Mouse (Mus musculus): ENCODE measurements around the gene Gm28230. TPM values are rescaled to one million over a fixed set of nuclear protein-coding genes. Genes with fewer than 3 reads are reported as not detected.

Gene Gm28230
- total RNA-seq, 2 experiments from 2014 or later = not detected

DNA sequence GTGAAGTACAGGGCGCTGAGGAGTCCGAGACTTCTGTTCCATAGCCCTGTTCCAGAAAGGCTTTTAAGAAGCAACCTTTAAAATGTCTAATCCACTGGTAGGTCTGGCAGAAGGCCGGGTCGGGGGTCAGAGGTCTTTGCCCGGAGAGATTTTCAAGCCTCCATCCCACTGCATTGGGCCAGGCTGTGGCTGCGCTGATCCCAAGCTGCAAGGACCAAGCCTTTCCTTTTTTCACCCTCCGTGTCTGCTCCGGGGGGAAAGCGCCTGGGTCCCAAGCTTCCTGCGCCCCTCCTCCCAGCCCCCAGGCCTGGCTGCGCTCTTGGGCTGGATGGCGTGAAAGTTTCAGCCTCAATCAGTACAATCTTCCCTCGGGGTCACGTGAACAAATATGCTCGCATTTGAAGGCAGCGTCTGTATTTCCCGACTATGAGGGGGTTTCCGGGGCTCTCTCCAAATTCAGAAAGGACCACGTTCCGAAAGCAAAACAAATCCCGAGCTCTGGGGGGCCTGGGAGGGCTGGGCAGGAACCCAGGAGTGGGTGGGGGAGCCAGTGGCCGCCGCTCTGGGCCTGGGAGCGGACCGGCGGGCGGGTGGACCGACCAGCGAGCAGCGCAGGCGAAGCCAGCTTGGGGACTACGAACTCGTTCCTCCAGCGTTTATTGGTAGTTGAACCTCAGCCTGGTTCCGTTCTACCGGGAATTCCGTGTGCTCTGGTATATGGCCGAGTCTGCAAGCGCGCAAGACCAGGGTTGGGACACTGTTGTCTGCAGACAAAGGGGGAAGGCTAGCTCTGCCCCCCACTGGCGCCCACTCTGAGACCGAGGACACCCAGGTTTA, 9.5 kb downstream of the Gm28230 start:
- no peak for ATAC-seq (replicated peaks; ENCODE audit: low FRiP score, low TSS enrichment, poor library complexity, severe bottlenecking)

- ATAC-seq (replicated peaks; ENCODE audit: low FRiP score, low TSS enrichment, poor library complexity, severe bottlenecking) = no peak
Observed at GRCm38 (mm10) chr2:74736688-74737577, 10.4 kb downstream of the Gm28230 start.

- ATAC-seq (replicated peaks; ENCODE audit: low FRiP score, low TSS enrichment, poor library complexity, severe bottlenecking) = no peak
Observed at GRCm38 (mm10) chr2:74737578-74738070, 11.1 kb downstream of the Gm28230 start.

GRCm38 (mm10) chr2:74738623-74739475, 12.3 kb downstream of the Gm28230 start:
- ATAC-seq (replicated peaks; ENCODE audit: low FRiP score, low TSS enrichment, poor library complexity, severe bottlenecking) = no peak

DNA sequence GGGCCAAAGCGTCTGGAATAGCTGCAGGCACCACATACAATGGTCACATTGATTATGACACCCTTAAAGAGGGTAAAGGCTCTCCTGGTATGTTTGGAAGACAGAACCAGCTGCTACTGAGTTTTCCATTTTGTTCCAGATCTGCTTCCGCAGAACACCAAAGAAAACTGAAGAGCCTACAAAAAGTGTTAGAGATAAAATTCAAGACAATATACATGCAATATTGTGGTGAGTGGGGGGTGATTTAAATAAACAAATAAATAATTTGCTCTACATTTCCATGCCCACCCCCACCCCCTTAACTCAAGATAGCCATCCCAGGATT, 12.9 kb downstream of the Gm28230 start:
- ATAC-seq (replicated peaks; ENCODE audit: low FRiP score, low TSS enrichment, poor library complexity, severe bottlenecking) = no peak

DNA sequence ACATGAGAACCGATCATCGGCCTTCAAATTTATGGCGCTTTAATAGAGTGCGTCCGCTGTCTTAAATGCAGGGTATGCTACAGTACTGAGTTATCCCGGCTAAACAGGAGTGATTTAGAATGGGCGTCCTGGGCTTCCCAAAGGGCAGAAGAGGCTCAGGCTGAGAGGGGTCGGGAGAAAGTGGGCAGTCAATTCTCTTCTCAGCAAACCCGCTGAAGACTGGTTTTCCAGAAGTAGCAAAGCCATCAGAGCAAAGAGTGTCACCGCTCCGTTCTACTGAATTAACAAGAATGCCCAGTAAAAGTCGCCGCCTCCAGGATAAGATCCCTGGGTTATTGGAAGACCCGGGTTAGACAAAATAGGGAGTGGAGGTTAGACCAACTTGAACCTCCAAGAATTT, 13.3 kb downstream of the Gm28230 start:
- ATAC-seq (replicated peaks; ENCODE audit: low FRiP score, low TSS enrichment, poor library complexity, severe bottlenecking) = no peak

DNA sequence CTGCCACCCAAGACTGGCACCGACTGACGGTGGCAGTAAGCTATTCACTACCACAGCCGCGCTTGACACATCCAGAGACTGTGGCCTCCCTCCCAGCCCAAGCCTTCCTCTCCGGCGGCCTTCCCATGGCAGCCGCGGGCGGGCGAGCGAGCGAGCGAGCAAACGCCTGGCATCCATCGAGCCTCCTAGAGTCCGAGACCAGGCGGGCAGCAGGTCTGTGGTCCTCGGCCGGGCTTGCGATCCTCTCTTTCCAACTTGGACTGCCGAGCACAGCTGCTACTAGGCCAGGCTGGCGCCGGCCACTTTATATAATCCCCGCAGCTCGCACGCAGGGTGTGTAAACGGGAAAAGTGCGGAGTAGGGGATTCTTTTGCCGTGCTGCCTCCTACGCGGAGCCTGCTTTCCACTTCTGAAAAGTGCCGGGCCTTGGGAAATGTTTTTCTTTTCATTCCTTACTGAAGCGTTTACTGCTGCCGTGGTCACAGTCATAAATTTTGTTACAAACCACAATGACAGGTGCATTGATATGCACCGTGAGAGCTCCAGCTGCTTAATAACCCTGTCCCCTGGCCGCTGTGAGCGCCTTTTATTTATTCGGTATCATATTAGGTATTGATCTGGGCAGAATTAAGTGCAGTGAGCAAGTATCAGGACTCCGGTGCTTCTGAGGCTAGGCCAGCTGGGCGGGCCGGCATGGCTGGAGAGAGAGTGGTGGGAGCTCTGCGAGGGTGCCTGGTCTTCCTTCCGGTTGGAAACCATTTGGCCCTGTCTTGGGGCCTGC, 14.0 kb downstream of the Gm28230 start:
- ATAC-seq (replicated peaks; ENCODE audit: low FRiP score, low TSS enrichment, poor library complexity, severe bottlenecking) = 0 out of 2 replicates have a peak, but pooled peaks have one; percentile 9

DNA sequence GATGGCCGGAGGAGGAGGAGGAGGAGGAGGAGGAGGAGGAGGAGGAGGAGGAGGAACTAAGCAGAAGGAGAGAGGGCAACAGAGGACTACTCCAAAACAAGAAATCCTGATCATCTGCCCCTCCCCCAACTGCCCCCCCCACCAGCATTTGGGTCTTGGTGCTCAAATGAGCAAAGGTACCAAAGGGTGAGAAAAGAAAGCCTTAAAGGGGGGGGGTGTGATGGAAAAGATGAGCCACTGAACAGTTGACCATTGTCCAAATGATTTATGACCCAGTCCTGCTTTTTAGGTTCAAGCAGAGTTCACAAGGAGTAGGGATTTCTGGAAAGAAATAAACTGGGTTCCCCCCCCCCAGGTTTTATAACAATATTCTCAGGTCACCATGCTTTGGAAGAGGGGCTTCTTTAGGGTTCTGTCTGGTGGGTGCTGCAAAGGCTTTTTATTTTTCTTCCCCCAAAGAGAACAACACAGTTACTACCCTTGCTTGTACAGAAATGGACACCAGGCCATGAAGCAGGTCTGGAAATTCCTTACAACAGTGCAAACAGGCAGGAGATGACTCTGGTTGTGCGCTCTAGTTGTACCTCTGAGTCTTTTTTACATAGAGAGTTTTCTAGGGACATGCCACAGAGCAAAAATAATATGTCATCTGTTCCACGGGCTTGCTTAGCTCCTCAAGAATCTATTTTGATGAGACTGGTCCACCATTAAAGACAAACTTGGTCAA, 14.9 kb downstream of the Gm28230 start:
- no peak for ATAC-seq (replicated peaks; ENCODE audit: low FRiP score, low TSS enrichment, poor library complexity, severe bottlenecking)

DNA sequence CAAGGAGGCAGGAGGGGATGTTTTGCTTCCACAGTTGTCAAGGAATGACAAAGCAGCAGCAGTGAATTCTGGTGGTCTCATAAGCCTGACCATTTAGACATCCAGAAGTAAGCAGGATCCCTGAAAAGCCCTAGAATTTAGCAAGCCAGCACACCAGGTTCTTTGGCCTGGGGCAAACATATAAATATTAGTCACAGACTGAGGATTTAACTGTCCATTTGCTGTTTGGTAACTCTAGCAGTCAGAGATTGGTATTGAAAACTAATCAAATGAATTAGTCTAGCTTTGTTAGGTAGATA, 15.4 kb downstream of the Gm28230 start:
- ATAC-seq (replicated peaks; ENCODE audit: low FRiP score, low TSS enrichment, poor library complexity, severe bottlenecking) = no peak

GRCm38 (mm10) chr2:74745540-74746297, 19.2 kb downstream of the Gm28230 start:
- ATAC-seq (replicated peaks; ENCODE audit: low FRiP score, low TSS enrichment, poor library complexity, severe bottlenecking) = no peak

DNA sequence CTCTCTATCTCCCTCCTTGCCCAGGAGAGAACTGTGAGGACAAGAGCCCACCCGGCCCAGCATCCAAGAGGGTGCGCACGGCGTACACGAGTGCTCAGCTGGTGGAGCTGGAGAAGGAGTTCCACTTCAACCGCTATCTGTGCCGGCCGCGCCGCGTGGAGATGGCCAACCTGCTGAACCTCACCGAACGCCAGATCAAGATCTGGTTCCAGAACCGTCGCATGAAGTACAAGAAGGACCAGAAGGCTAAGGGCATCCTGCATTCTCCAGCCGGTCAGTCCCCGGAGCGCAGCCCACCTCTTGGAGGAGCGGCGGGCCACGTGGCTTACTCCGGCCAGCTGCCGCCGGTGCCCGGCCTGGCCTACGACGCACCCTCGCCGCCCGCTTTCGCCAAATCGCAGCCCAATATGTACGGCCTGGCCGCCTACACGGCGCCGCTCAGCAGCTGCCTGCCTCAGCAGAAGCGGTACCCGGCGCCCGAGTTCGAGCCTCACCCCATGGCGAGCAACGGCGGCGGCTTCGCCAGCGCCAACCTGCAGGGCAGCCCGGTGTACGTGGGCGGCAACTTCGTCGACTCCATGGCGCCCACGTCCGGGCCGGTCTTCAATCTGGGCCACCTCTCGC, 19.9 kb downstream of the Gm28230 start:
- ATAC-seq (replicated peaks; ENCODE audit: low FRiP score, low TSS enrichment, poor library complexity, severe bottlenecking) = no peak

GRCm38 (mm10) chr2:74747006-74747405, 20.5 kb downstream of the Gm28230 start:
- ATAC-seq (replicated peaks; ENCODE audit: low FRiP score, low TSS enrichment, poor library complexity, severe bottlenecking) = no peak

- ATAC-seq (replicated peaks; ENCODE audit: low FRiP score, low TSS enrichment, poor library complexity, severe bottlenecking) = no peak
Observed at GRCm38 (mm10) chr2:74747661-74748141, 21.2 kb downstream of the Gm28230 start.

- no peak for ATAC-seq (replicated peaks; ENCODE audit: low FRiP score, low TSS enrichment, poor library complexity, severe bottlenecking)
Observed at GRCm38 (mm10) chr2:74748436-74748995, 22.0 kb downstream of the Gm28230 start.

DNA sequence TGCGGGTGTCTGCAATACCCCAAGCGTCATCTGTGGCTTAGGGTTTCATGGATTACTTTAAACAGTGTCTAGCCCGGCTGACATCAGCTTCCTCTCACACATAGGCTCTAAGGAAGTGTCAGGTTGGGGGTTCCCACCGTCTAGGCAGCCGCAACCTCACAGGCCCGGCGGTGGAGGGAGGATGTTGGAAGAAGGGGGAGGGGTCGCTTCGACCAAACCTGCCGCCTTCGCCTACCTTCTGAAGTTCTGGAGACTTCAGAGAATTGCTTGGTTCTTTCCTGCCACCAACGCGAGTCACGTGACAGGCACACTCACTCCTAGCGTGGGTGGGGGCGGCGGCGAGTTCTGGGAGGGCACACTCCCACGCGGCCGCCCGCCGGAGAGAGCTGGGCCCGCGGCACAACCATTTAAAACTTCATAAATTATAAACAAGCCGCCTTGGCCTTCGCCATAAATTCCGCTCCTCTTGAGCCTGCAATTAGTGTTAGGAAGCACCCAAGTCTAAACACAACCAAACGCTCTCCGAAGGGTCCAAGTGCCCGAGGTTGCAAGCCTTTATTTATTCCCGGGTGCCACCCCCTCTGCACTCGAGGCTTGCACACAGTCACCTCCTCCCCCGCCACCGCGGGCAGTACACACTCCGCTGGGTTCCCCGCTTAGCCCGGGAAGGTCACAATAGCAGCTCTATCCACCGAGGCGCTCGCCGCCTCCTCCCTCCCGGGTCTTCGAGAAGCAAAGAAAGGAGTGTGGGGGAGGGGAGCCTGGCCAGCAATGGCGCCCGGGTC, 23.0 kb downstream of the Gm28230 start:
- no peak for ATAC-seq (replicated peaks; ENCODE audit: low FRiP score, low TSS enrichment, poor library complexity, severe bottlenecking)

DNA sequence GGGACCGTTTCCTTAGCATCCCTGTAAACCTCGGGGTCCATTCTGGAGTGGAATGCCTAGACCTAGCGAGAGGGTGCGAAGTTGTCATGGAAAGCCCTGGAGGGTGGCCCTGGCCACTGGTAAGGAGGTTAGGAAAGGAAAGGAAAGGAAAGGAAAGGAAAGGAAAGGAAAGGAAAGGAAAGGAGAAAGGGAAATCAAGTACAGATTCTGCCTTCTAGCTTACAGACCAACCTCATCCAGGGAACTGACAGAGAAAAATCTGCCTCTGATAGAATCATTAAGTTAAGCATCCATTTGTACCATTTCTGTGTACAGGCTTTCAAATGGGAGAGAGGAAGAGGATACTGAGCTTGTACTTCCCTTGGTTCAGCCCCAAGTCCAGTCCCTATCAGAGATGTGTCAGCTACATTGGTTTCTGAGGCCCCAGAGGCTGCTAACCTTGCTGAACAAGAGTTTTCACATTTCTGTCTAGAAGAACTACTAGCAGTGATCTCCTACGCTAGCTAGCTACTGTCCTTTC, 24.3 kb downstream of the Gm28230 start:
- no peak for ATAC-seq (replicated peaks; ENCODE audit: low FRiP score, low TSS enrichment, poor library complexity, severe bottlenecking)

Measured in megakaryocyte-erythroid progenitor cell, adult 5-6 weeks (primary cell).